Mouse (Mus musculus): ENCODE measurements around the gene Socs3. TPM values are rescaled to one million over a fixed set of nuclear protein-coding genes. Genes with fewer than 3 reads are reported as not detected.

The Socs3 gene
- polyA plus RNA-seq, 1 experiment from 2014 or later = 15.7 TPM

GRCm38 (mm10) chr11:117939004-117939730, 30.7 kb downstream of the Socs3 start:
- H3K27ac ChIP-seq (ENCODE audit: low read depth, low read length) = peak overlapping the region; percentile 11; the same call in 1 of the 2 replicates
- ATAC-seq = no peak
- H3K9me3 ChIP-seq (ENCODE audit: control insufficient read depth) = no peaks in the 10 kb centered on the region
- no peaks in the 10 kb centered on the region for H3K27me3 ChIP-seq (replicated peaks; ENCODE audit: control insufficient read depth, insufficient read depth, low read length)
- H3K4me3 ChIP-seq (ENCODE audit: low read depth, low read length) = no peak overlapping the region
- no peak overlapping the region for H3K4me2 ChIP-seq (replicated peaks; ENCODE audit: low read depth)
- 56% methylated on average over 4 of the region's 4 CpGs for WGBS
- H3K36me3 ChIP-seq (ENCODE audit: control insufficient read depth, insufficient read depth) = no peaks in the 10 kb centered on the region
- no peak for TF ChIP-seq CTCF (IDR thresholded peaks at IDR 0.05; ENCODE audit: low read depth)
- H3K4me1 ChIP-seq (replicated peaks; ENCODE audit: control insufficient read depth, insufficient read depth, low read length) = peaks cover 15% of the 10 kb centered on the region
- H3K9ac ChIP-seq (ENCODE audit: low read depth, low read length) = no peak overlapping the region

DNA sequence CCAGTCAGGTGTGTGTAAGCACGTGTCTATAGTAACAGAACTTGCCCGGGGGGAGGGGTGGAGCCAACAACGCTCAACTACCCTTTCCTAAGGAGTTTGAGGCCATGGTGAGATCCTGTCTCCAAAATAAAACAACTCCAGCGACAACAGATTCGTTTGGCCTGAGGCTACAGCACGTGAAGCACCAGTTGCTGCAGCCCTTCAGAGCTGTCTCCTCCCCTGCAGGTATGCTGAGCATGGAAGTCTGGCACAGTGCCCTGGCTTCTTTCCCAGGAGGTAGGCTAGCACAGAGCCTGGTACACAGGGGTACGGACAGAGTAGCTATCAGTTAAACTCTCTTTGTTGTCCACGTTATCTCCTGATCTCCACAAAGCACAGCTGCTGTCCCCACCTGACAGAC, 33.6 kb downstream of the Socs3 start:
- no peaks in the 10 kb centered on the region for H3K36me3 ChIP-seq (ENCODE audit: control insufficient read depth, insufficient read depth)
- H3K9me3 ChIP-seq (ENCODE audit: control insufficient read depth) = no peaks in the 10 kb centered on the region
- peak overlapping the region; percentile 73 for H3K27ac ChIP-seq (ENCODE audit: low read depth, low read length)
- 15% methylated on average over 8 of the region's 8 CpGs for WGBS
- H3K4me3 ChIP-seq (ENCODE audit: low read depth, low read length) = no peak overlapping the region
- H3K4me2 ChIP-seq (replicated peaks; ENCODE audit: low read depth) = peak overlapping the region; percentile 4; the same call in 1 of the 2 replicates
- no peak overlapping the region for H3K9ac ChIP-seq (ENCODE audit: low read depth, low read length)
- H3K4me1 ChIP-seq (replicated peaks; ENCODE audit: control insufficient read depth, insufficient read depth, low read length) = peaks cover 32% of the 10 kb centered on the region
- peak; percentile 23 for ATAC-seq
- TF ChIP-seq CTCF (IDR thresholded peaks at IDR 0.05; ENCODE audit: low read depth) = no peak
- H3K27me3 ChIP-seq (replicated peaks; ENCODE audit: control insufficient read depth, insufficient read depth, low read length) = no peaks in the 10 kb centered on the region

DNA sequence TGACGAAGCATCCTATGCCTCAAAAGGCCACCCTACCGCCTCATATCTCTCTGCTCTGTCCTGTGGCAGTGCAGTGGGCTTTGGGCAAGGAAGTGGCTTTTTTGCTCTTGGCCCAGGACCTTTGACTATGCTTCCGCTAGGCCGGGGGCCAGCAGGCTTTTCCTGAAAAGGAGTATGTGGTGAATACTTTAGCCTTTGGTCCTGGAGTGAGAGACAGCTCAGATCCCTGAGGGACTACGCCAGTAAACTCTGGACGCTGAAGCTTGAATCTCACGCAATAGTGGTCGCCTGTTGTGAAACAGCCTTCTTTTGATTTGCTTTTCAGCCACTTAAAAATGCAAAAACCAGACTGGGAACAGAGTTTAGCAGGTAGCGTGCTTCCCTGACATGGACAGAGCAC, 34.2 kb downstream of the Socs3 start:
- no peak overlapping the region for H3K4me3 ChIP-seq (ENCODE audit: low read depth, low read length)
- H3K36me3 ChIP-seq (ENCODE audit: control insufficient read depth, insufficient read depth) = no peaks in the 10 kb centered on the region
- no peaks in the 10 kb centered on the region for H3K27me3 ChIP-seq (replicated peaks; ENCODE audit: control insufficient read depth, insufficient read depth, low read length)
- WGBS = 40% methylated on average over 9 of the region's 9 CpGs
- no peak for ATAC-seq
- TF ChIP-seq CTCF (IDR thresholded peaks at IDR 0.05; ENCODE audit: low read depth) = no peak
- H3K9ac ChIP-seq (ENCODE audit: low read depth, low read length) = 0 out of 2 replicates have a peak overlapping the region, but pooled peaks have one; percentile 11
- peak overlapping the region; percentile 4 for H3K4me2 ChIP-seq (replicated peaks; ENCODE audit: low read depth)
- no peaks in the 10 kb centered on the region for H3K9me3 ChIP-seq (ENCODE audit: control insufficient read depth)
- peak overlapping the region; percentile 73 for H3K27ac ChIP-seq (ENCODE audit: low read depth, low read length)
- H3K4me1 ChIP-seq (replicated peaks; ENCODE audit: control insufficient read depth, insufficient read depth, low read length) = peaks cover 32% of the 10 kb centered on the region

- H3K36me3 ChIP-seq (ENCODE audit: control insufficient read depth, insufficient read depth) = no peaks in the 10 kb centered on the region
- no peak for ATAC-seq
- H3K4me3 ChIP-seq (ENCODE audit: low read depth, low read length) = no peak overlapping the region
- no peaks in the 10 kb centered on the region for H3K9me3 ChIP-seq (ENCODE audit: control insufficient read depth)
- TF ChIP-seq CTCF (IDR thresholded peaks at IDR 0.05; ENCODE audit: low read depth) = no peak
- H3K27me3 ChIP-seq (replicated peaks; ENCODE audit: control insufficient read depth, insufficient read depth, low read length) = no peaks in the 10 kb centered on the region
- H3K9ac ChIP-seq (ENCODE audit: low read depth, low read length) = no peak overlapping the region
- peak overlapping the region; percentile 57; the same call in 1 of the 2 replicates for H3K27ac ChIP-seq (ENCODE audit: low read depth, low read length)
- H3K4me1 ChIP-seq (replicated peaks; ENCODE audit: control insufficient read depth, insufficient read depth, low read length) = peaks cover 32% of the 10 kb centered on the region
- H3K4me2 ChIP-seq (replicated peaks; ENCODE audit: low read depth) = no peak overlapping the region
- WGBS = 53% methylated on average over 5 of the region's 5 CpGs
Observed at GRCm38 (mm10) chr11:117934576-117935368, 35.1 kb downstream of the Socs3 start.

DNA sequence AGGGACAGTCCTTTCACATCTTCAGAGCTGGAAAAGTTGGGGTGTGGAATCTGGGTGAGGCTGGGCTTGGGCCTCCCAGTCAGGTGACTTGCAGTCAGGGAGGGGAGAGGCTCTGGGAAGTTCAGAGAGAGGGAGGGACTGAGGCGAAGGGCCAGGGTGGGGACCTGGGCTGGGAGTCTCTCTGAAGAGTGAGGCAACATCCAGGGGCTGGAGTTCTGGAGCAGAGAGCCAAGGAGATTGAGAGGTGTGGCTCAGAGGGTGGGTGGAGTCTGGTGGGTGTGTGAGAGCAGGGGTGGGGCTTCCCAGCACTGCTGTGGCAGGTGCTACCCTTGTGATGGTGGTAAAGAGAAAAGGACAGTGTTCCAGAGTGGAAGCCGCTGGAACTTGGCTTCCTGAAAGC, 35.7 kb downstream of the Socs3 start:
- ATAC-seq = peak; percentile 93
- H3K9ac ChIP-seq (ENCODE audit: low read depth, low read length) = no peak overlapping the region
- H3K27me3 ChIP-seq (replicated peaks; ENCODE audit: control insufficient read depth, insufficient read depth, low read length) = no peaks in the 10 kb centered on the region
- 24% methylated on average over 2 of the region's 2 CpGs for WGBS
- no peak overlapping the region for H3K4me3 ChIP-seq (ENCODE audit: low read depth, low read length)
- H3K36me3 ChIP-seq (ENCODE audit: control insufficient read depth, insufficient read depth) = no peaks in the 10 kb centered on the region
- TF ChIP-seq CTCF (IDR thresholded peaks at IDR 0.05; ENCODE audit: low read depth) = no peak
- H3K9me3 ChIP-seq (ENCODE audit: control insufficient read depth) = no peaks in the 10 kb centered on the region
- H3K4me1 ChIP-seq (replicated peaks; ENCODE audit: control insufficient read depth, insufficient read depth, low read length) = peaks cover 32% of the 10 kb centered on the region
- peak overlapping the region; percentile 57; the same call in 1 of the 2 replicates for H3K27ac ChIP-seq (ENCODE audit: low read depth, low read length)
- H3K4me2 ChIP-seq (replicated peaks; ENCODE audit: low read depth) = no peak overlapping the region

DNA sequence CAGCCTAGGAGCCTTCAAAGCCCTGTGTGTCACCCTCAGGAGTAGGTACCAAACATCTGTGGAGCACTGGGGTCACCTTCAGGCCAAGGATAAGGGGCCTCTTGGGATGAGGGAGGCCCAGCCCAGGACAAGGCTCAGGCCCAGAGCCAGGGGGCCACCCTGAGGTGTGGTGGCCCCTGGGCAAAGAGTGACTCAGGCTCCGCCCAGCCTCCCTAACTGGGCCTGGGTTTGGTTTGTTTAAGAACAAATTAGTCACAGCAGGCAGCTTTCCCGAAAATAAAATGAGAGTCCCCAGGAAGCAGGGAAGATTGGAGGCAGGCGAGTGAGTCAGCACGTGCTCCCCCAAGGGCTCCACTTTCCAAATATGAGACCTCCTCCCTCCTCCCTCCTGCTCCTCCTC, 37.7 kb downstream of the Socs3 start:
- H3K9me3 ChIP-seq (ENCODE audit: control insufficient read depth) = no peaks in the 10 kb centered on the region
- H3K36me3 ChIP-seq (ENCODE audit: control insufficient read depth, insufficient read depth) = no peaks in the 10 kb centered on the region
- peak; percentile 50 for ATAC-seq
- 15% methylated on average over 4 of the region's 4 CpGs for WGBS
- peak overlapping the region; percentile 64 for H3K27ac ChIP-seq (ENCODE audit: low read depth, low read length)
- H3K4me2 ChIP-seq (replicated peaks; ENCODE audit: low read depth) = no peak overlapping the region
- no peak overlapping the region for H3K4me3 ChIP-seq (ENCODE audit: low read depth, low read length)
- H3K9ac ChIP-seq (ENCODE audit: low read depth, low read length) = no peak overlapping the region
- H3K4me1 ChIP-seq (replicated peaks; ENCODE audit: control insufficient read depth, insufficient read depth, low read length) = peaks cover 32% of the 10 kb centered on the region
- TF ChIP-seq CTCF (IDR thresholded peaks at IDR 0.05; ENCODE audit: low read depth) = peak; percentile 35; the same call in 1 of the 2 replicates
- no peaks in the 10 kb centered on the region for H3K27me3 ChIP-seq (replicated peaks; ENCODE audit: control insufficient read depth, insufficient read depth, low read length)

Measured in intestine, postnatal 0 days (tissue).